Mouse (Mus musculus): ENCODE measurements at regions not wholly inside any gene's neighbourhood (a gene's known extent, or its start where the extent isn't known, plus 50 kb on each side); places are given as distances from the start of the nearest gene placed in this dataset.

- no peak for TF ChIP-seq CTCF (IDR thresholded peaks at IDR 0.05; ENCODE audit: low read depth, low read length)
- no peak for TF ChIP-seq POLR2A (IDR thresholded peaks at IDR 0.05; ENCODE audit: insufficient read depth, low read length)
- TF ChIP-seq EP300 (IDR thresholded peaks at IDR 0.05; ENCODE audit: insufficient read depth, low read depth, low read length): no peak
Measured at GRCm38 (mm10) chr4:100707125-100707524, 69.3 kb upstream of the Cachd1 start.

All from ES-Bruce4 (cell line).